Mouse (Mus musculus): ENCODE data around the gene Eras. TPM values are rescaled to one million over a fixed set of nuclear protein-coding genes. Genes with fewer than 3 reads are reported as not detected.
"Not testable (repeated sequence)": the region's sequence is repeated elsewhere in the genome, so short reads cannot be mapped to it uniquely, and the experiment has no call there.

The Eras gene
- polyA plus RNA-seq, 1 experiment from 2014 or later: not detected

DNA sequence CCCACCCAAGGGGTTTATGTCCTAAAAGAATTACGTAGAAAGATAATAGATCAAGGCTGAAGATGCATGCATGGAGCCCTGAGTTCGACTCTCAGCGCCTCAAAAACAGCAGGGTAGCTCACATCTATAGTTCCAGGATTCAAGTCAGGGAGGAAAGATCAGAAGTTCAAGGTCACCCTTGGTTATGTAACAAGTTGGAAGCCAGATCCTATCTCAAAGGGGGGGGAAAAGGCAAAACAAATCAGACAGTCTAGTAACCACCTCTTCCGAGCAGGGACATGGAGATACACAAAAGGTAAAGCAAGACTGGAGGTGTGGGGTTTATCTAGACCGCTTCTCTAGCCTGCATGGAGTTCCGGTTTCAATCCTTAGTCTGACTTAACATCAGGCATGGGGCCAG is 2.1 kb downstream of the Eras start:
- DNase-seq (ENCODE audit: low spot score) (no peak), ATAC-seq (ENCODE audit: insufficient number of reproducible peaks, low FRiP score, low TSS enrichment, low read depth) (no peak)
- Histone ChIP-seq H3K4me1 (ENCODE audit: control insufficient read depth, insufficient read depth, low read length) (no peaks in the 10 kb centered on the region), H3K4me3 (ENCODE audit: low read depth, low read length) (no peak overlapping the region), H3K27ac (replicated peaks; ENCODE audit: low read depth, low read length) (no peak overlapping the region), H3K4me2 (ENCODE audit: low read depth, severe bottlenecking) (no peak overlapping the region), H3K9me3 (ENCODE audit: control insufficient read depth, low read length) (no peaks in the 10 kb centered on the region; the same call in 1 of the 2 replicates), H3K36me3 (ENCODE audit: control insufficient read depth, insufficient read depth, low read length) (no peaks in the 10 kb centered on the region; the same call in 1 of the 2 replicates), H3K27me3 (ENCODE audit: control insufficient read depth, insufficient read depth, low read length) (peaks cover 56% of the 10 kb centered on the region), H3K9ac (ENCODE audit: low read length) (no peak overlapping the region)
- WGBS: 66% methylated on average over 6 of the region's 6 CpGs

DNA sequence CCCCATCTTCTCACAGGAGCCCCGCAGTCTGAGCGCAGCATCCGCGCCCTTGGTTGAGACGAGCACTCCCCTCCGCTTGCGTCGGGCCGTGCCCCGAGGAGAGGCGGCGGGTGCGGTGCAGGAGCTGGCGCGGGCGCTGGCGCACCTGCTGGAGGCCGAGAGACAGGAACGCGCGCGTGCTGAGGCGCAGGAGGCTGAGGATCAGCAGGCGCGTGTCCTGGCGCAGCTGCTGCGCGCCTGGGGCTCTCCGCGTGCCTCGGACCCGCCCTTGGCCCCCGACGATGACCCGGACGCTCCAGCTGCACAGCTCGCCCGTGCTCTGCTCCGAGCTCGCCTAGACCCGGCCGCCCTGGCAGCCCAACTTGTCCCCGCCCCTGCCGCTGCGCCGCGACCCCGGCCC is 6.4 kb downstream of the Eras start:
- H3K4me2 ChIP-seq (ENCODE audit: low read depth, severe bottlenecking): peak overlapping the region; percentile 33
- no peaks in the 10 kb centered on the region for H3K36me3 ChIP-seq (ENCODE audit: control insufficient read depth, insufficient read depth, low read length)
- no peak overlapping the region for H3K9ac ChIP-seq (ENCODE audit: low read length)
- no peak for DNase-seq (ENCODE audit: low spot score)
- ATAC-seq (ENCODE audit: insufficient number of reproducible peaks, low FRiP score, low TSS enrichment, low read depth): no peak
- peaks cover 58% of the 10 kb centered on the region for H3K27me3 ChIP-seq (ENCODE audit: control insufficient read depth, insufficient read depth, low read length)
- H3K27ac ChIP-seq (replicated peaks; ENCODE audit: low read depth, low read length): no peak overlapping the region
- H3K4me1 ChIP-seq (ENCODE audit: control insufficient read depth, insufficient read depth, low read length): no peaks in the 10 kb centered on the region
- no peaks in the 10 kb centered on the region; the same call in 1 of the 2 replicates for H3K9me3 ChIP-seq (ENCODE audit: control insufficient read depth, low read length)
- 14% methylated on average over 20 of the region's 48 CpGs for WGBS
- peak overlapping the region; percentile 19; the same call in 1 of the 2 replicates for H3K4me3 ChIP-seq (ENCODE audit: low read depth, low read length)

DNA sequence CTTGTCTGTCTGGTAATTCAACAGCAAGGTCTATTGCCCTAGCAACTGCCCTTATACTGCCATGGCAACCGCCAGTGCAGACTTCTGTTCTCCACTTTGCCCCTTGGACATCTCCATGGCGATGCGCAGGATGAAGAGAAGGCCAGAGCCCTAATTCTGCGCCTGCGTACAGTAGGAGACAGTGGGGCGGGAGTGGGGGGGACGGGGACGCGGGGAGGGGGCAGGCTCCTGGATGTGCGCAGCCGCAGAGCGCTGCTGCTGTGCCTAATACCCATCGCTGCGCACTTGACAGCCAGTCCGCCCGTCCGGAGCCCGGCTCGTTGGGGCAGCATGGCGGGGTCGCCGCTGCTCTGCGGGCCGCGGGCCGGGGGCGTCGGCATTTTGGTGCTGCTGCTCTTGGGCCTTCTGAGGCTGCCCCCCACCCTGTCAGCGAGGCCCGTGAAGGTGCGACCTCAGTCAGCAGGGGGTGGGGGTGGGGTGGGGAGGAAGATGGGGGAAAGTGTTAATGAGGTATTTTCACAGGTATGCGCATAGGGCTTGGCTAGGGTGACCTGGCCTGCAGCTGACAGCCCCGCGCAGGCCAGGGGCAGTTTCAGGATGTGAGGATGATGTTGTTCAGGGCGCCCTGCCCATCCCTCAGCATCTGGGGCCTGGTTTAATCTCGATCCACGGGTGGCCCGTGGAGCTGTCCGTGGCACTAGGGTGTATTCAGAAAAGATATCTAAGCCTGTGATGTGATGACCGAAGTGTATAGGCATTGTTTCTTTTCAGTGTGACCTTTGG is 8.6 kb downstream of the Eras start, which contains the start of gene Pcsk1n:
Gene Pcsk1n, plus strand, starts transcription at position 222 of the 783 bp plus-strand sequence.
- DNase-seq (ENCODE audit: low spot score) (no peak), ATAC-seq (ENCODE audit: insufficient number of reproducible peaks, low FRiP score, low TSS enrichment, low read depth) (no peak)
- 16% methylated on average over 40 of the region's 40 CpGs for WGBS
- H3K9ac ChIP-seq (ENCODE audit: low read length): no peak within 1 kb of the TSS
- H3K36me3 ChIP-seq (ENCODE audit: control insufficient read depth, insufficient read depth, low read length): no peaks in the 10 kb centered on the region
- H3K4me2 ChIP-seq (ENCODE audit: low read depth, severe bottlenecking): peak within 1 kb of the TSS; percentile 35
- no peaks in the 10 kb centered on the region for H3K4me1 ChIP-seq (ENCODE audit: control insufficient read depth, insufficient read depth, low read length)
- H3K27ac ChIP-seq (replicated peaks; ENCODE audit: low read depth, low read length): no peak within 1 kb of the TSS
- peaks cover 41% of the 10 kb centered on the region for H3K27me3 ChIP-seq (ENCODE audit: control insufficient read depth, insufficient read depth, low read length)
- H3K4me3 ChIP-seq (ENCODE audit: low read depth, low read length): peak within 1 kb of the TSS; percentile 14; the same call in 1 of the 2 replicates
- H3K9me3 ChIP-seq (ENCODE audit: control insufficient read depth, low read length): no peaks in the 10 kb centered on the region; the same call in 1 of the 2 replicates

DNA sequence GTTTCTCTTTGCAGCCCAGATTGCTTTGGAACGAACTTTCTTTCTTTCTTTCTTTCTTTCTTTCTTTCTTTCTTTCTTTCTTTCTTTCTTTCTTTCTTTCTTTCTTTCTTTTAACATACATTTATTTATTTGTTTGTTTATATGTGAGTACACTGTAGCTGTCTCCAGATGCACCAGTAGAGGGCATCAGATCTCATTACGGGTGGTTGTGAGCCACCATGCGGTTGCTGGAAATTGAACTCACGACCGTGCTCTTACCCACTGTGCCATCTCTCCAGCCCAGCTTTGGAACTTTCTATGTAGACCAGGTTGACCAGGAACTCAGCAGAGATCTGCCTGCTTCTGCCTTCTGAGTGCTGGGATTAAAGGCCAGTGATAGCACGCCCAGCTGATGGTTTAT is 10.4 kb downstream of the Eras start:
- 71% methylated on average over 6 of the region's 6 CpGs for WGBS

DNA sequence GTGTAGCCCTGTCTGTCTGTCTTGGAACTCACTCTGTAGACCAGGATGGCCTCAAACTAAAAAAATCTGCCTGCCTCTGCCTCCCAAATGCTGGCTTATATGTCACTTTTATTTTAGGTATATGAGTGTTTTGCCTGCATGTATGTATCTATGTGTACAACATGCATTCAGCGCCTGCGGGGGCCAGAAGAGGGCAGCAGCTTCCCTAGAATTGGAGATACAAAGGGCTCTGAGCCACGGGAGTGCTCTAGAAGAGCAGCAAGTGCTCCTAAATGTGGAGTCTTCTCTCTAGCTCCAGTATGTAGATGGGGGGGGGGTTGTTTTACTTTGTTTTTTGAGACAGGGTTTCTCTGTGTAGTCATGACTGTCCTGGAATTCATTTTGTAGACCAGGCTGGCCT is 12.7 kb downstream of the Eras start:
- WGBS: 16% methylated on average over 3 of the region's 3 CpGs
- not testable (repeated sequence) for DNase-seq (ENCODE audit: low spot score); H3K4me3 ChIP-seq (ENCODE audit: low read depth, low read length); H3K4me2 ChIP-seq (ENCODE audit: low read depth, severe bottlenecking); ATAC-seq (ENCODE audit: insufficient number of reproducible peaks, low FRiP score, low TSS enrichment, low read depth); H3K9ac ChIP-seq (ENCODE audit: low read length); H3K9me3 ChIP-seq (ENCODE audit: control insufficient read depth, low read length); H3K27ac ChIP-seq (replicated peaks; ENCODE audit: low read depth, low read length); H3K36me3 ChIP-seq (ENCODE audit: control insufficient read depth, insufficient read depth, low read length); H3K4me1 ChIP-seq (ENCODE audit: control insufficient read depth, insufficient read depth, low read length)
- peaks cover 13% of the 10 kb centered on the region for H3K27me3 ChIP-seq (ENCODE audit: control insufficient read depth, insufficient read depth, low read length)

More for the DNA sequence above, 10.4 kb downstream of the Eras start:
- not testable (repeated sequence) for H3K27ac ChIP-seq (replicated peaks; ENCODE audit: low read depth, low read length); H3K36me3 ChIP-seq (ENCODE audit: control insufficient read depth, insufficient read depth, low read length); H3K4me2 ChIP-seq (ENCODE audit: low read depth, severe bottlenecking); H3K4me1 ChIP-seq (ENCODE audit: control insufficient read depth, insufficient read depth, low read length); H3K9ac ChIP-seq (ENCODE audit: low read length); H3K4me3 ChIP-seq (ENCODE audit: low read depth, low read length); DNase-seq (ENCODE audit: low spot score); ATAC-seq (ENCODE audit: insufficient number of reproducible peaks, low FRiP score, low TSS enrichment, low read depth); H3K9me3 ChIP-seq (ENCODE audit: control insufficient read depth, low read length)
- H3K27me3 ChIP-seq (ENCODE audit: control insufficient read depth, insufficient read depth, low read length): peaks cover 34% of the 10 kb centered on the region

DNA sequence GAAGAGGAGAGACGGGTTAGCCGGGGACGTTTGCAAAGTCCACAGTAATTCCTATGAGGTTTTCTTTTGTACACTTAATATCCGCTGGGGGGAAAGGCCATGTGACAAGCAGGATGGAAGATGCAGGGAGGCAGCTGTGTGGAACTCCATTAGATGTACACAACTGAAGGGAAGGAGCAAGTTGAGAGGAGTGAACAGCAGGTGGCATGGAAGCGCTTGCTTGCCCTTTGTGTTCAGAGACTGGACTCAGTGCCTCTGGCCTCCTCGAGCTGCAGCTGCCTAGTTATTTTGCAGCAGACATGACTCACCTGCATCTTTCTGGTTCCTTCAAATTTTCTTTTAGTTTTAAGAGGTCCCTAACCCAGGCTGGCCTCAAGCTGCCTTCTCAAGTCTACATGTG is 17.9 kb downstream of the Eras start:
- Histone ChIP-seq H3K9me3 (ENCODE audit: control insufficient read depth, low read length) (no peaks in the 10 kb centered on the region), H3K36me3 (ENCODE audit: control insufficient read depth, insufficient read depth, low read length) (peaks cover 2% of the 10 kb centered on the region; the same call in 1 of the 2 replicates), H3K27me3 (ENCODE audit: control insufficient read depth, insufficient read depth, low read length) (no peaks in the 10 kb centered on the region), H3K4me2 (ENCODE audit: low read depth, severe bottlenecking) (no peak overlapping the region), H3K9ac (ENCODE audit: low read length) (no peak overlapping the region), H3K4me3 (ENCODE audit: low read depth, low read length) (no peak overlapping the region), H3K27ac (replicated peaks; ENCODE audit: low read depth, low read length) (no peak overlapping the region), H3K4me1 (ENCODE audit: control insufficient read depth, insufficient read depth, low read length) (no peaks in the 10 kb centered on the region)
- ATAC-seq (ENCODE audit: insufficient number of reproducible peaks, low FRiP score, low TSS enrichment, low read depth) (no peak), DNase-seq (ENCODE audit: low spot score) (no peak)
- WGBS: 61% methylated on average over 6 of the region's 6 CpGs

DNA sequence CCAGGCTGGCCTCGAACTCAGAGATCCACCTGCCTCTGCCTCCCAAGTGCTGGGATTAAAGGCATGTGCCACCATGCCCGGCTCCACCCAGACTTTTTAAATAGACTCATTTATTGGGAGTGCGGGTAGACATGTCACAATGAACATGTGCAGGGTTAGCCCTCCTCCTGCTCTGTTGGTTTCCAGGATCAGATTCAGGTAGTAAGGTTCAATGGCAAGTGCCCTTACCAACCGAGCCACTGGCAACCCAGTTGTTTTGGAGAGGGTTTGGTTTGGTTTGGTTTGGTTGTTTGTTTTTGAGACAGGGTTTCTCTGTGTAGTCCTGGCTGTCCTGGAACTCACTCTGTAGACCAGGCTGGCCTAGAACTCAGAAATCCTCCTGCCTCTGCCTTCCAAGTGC is 19.2 kb downstream of the Eras start, which contains the start of gene Gm10490:
Gene Gm10490, plus strand, starts transcription at position 301 of the 400 bp plus-strand sequence.
- H3K36me3 ChIP-seq (ENCODE audit: control insufficient read depth, insufficient read depth, low read length); DNase-seq (ENCODE audit: low spot score); ATAC-seq (ENCODE audit: insufficient number of reproducible peaks, low FRiP score, low TSS enrichment, low read depth); H3K9me3 ChIP-seq (ENCODE audit: control insufficient read depth, low read length); H3K9ac ChIP-seq (ENCODE audit: low read length); H3K27me3 ChIP-seq (ENCODE audit: control insufficient read depth, insufficient read depth, low read length); H3K4me1 ChIP-seq (ENCODE audit: control insufficient read depth, insufficient read depth, low read length); H3K4me2 ChIP-seq (ENCODE audit: low read depth, severe bottlenecking); H3K4me3 ChIP-seq (ENCODE audit: low read depth, low read length); H3K27ac ChIP-seq (replicated peaks; ENCODE audit: low read depth, low read length): not testable (repeated sequence)
- 87% methylated on average over 4 of the region's 4 CpGs for WGBS

DNA sequence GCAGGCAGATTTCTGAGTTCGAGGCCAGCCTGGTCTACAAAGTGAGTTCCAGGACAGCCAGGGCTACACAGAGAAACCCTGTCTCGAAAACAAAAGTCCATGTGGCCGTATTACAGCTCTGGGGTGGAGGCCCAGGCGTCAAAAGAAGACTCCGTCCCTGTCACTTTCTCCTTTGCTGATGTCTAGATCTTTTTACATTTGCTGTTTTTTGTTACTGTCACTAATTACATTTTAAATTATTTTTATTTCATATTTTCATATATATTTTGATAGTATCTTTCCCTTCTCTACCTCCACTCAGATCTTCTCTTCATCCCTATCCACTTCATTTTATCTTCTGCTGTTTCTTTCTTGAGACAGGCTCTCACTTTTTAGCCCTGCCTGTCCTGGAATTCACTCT is 20.7 kb downstream of the Eras start, which contains the start of gene Gm10491:
Gene Gm10491, minus strand, starts transcription at position 101 of the 400 bp plus-strand sequence.
- DNase-seq (ENCODE audit: low spot score): no peak
- Histone ChIP-seq H3K27me3 (ENCODE audit: control insufficient read depth, insufficient read depth, low read length) (no peaks in the 10 kb centered on the region), H3K9me3 (ENCODE audit: control insufficient read depth, low read length) (no peaks in the 10 kb centered on the region), H3K4me2 (ENCODE audit: low read depth, severe bottlenecking) (no peak within 1 kb of the TSS), H3K4me1 (ENCODE audit: control insufficient read depth, insufficient read depth, low read length) (no peaks in the 10 kb centered on the region), H3K9ac (ENCODE audit: low read length) (no peak within 1 kb of the TSS), H3K36me3 (ENCODE audit: control insufficient read depth, insufficient read depth, low read length) (peaks cover 2% of the 10 kb centered on the region; the same call in 1 of the 2 replicates), H3K27ac (replicated peaks; ENCODE audit: low read depth, low read length) (no peak within 1 kb of the TSS), H3K4me3 (ENCODE audit: low read depth, low read length) (no peak within 1 kb of the TSS)
- 88% methylated on average over 5 of the region's 5 CpGs for WGBS
- no peak for ATAC-seq (ENCODE audit: insufficient number of reproducible peaks, low FRiP score, low TSS enrichment, low read depth)
